Mouse (Mus musculus): ENCODE results near the gene 1700015F17Rik. TPM values are rescaled to one million over a fixed set of nuclear protein-coding genes. Genes with fewer than 3 reads are reported as not detected.

1700015F17Rik gene
- polyA plus RNA-seq, 1 experiment from 2014 or later = not detected

- ATAC-seq (ENCODE audit: insufficient number of reproducible peaks, insufficient read depth, low FRiP score, low TSS enrichment, low read depth) = no peak
- no peaks in the 10 kb centered on the region for H3K36me3 ChIP-seq
- 98% methylated on average over 4 of the region's 4 CpGs for WGBS
Observed at GRCm38 (mm10) chr5:5423081-5423480, 55.9 kb downstream of the 1700015F17Rik start.

GRCm38 (mm10) chr5:5421439-5421838 is 57.5 kb downstream of the 1700015F17Rik start:
- no peak overlapping the region for H3K27ac ChIP-seq
- ATAC-seq (ENCODE audit: insufficient number of reproducible peaks, insufficient read depth, low FRiP score, low TSS enrichment, low read depth) = no peak
- WGBS = 88% methylated on average over 2 of the region's 2 CpGs
- no peaks in the 10 kb centered on the region for H3K27me3 ChIP-seq
- H3K9me3 ChIP-seq = 0 out of 2 replicates have a peak, but pooled peaks cover 5% of the 10 kb centered on the region
- no peak overlapping the region for H3K9ac ChIP-seq (replicated peaks)
- H3K4me2 ChIP-seq = no peak overlapping the region
- no peaks in the 10 kb centered on the region for H3K36me3 ChIP-seq
- H3K4me3 ChIP-seq (replicated peaks) = no peak overlapping the region
- H3K4me1 ChIP-seq (replicated peaks) = no peaks in the 10 kb centered on the region

More at GRCm38 (mm10) chr5:5423081-5423480, 55.9 kb downstream of the 1700015F17Rik start:
- Histone ChIP-seq H3K9ac (replicated peaks) (no peak overlapping the region), H3K27ac (no peak overlapping the region), H3K4me1 (replicated peaks) (no peaks in the 10 kb centered on the region), H3K4me2 (no peak overlapping the region), H3K4me3 (replicated peaks) (no peak overlapping the region), H3K9me3 (0 out of 2 replicates have a peak, but pooled peaks cover 5% of the 10 kb centered on the region), H3K27me3 (no peaks in the 10 kb centered on the region)

GRCm38 (mm10) chr5:5419992-5420455 is 58.9 kb downstream of the 1700015F17Rik start, which contains the start of gene Cdk14:
Gene Cdk14, minus strand, starts transcription at chr5:5420312.
- no peak within 1 kb of the TSS for H3K9ac ChIP-seq (replicated peaks)
- no peak for ATAC-seq (ENCODE audit: insufficient number of reproducible peaks, insufficient read depth, low FRiP score, low TSS enrichment, low read depth)
- WGBS = 90% methylated on average over 9 of the region's 9 CpGs

GRCm38 (mm10) chr5:5419253-5419652 is 59.7 kb downstream of the 1700015F17Rik start:
- Histone ChIP-seq H3K9ac (replicated peaks) (no peak overlapping the region), H3K4me1 (replicated peaks) (no peaks in the 10 kb centered on the region), H3K4me3 (replicated peaks) (no peak overlapping the region), H3K4me2 (no peak overlapping the region), H3K27ac (no peak overlapping the region), H3K27me3 (no peaks in the 10 kb centered on the region), H3K36me3 (no peaks in the 10 kb centered on the region), H3K9me3 (0 out of 2 replicates have a peak, but pooled peaks cover 5% of the 10 kb centered on the region)
- ATAC-seq (ENCODE audit: insufficient number of reproducible peaks, insufficient read depth, low FRiP score, low TSS enrichment, low read depth) = no peak
- 83% methylated on average over 1 of the region's 1 CpGs for WGBS

More at GRCm38 (mm10) chr5:5419992-5420455, 58.9 kb downstream of the 1700015F17Rik start, which contains the start of gene Cdk14:
- H3K4me2 ChIP-seq = no peak within 1 kb of the TSS
- H3K27ac ChIP-seq = no peak within 1 kb of the TSS
- 0 out of 2 replicates have a peak, but pooled peaks cover 5% of the 10 kb centered on the region for H3K9me3 ChIP-seq
- no peaks in the 10 kb centered on the region for H3K27me3 ChIP-seq
- no peaks in the 10 kb centered on the region for H3K36me3 ChIP-seq
- H3K4me3 ChIP-seq (replicated peaks) = no peak within 1 kb of the TSS
- no peaks in the 10 kb centered on the region for H3K4me1 ChIP-seq (replicated peaks)

- no peak overlapping the region for H3K4me3 ChIP-seq (replicated peaks)
- H3K36me3 ChIP-seq = no peaks in the 10 kb centered on the region
- no peak for ATAC-seq (ENCODE audit: insufficient number of reproducible peaks, insufficient read depth, low FRiP score, low TSS enrichment, low read depth)
- WGBS = 87% methylated on average over 3 of the region's 3 CpGs
- no peaks in the 10 kb centered on the region for H3K4me1 ChIP-seq (replicated peaks)
- no peaks in the 10 kb centered on the region for H3K27me3 ChIP-seq
- no peak overlapping the region for H3K9ac ChIP-seq (replicated peaks)
- H3K27ac ChIP-seq = no peak overlapping the region
- H3K4me2 ChIP-seq = no peak overlapping the region
- no peaks in the 10 kb centered on the region for H3K9me3 ChIP-seq
Observed at GRCm38 (mm10) chr5:5414835-5415234, 64.1 kb downstream of the 1700015F17Rik start.

- no peaks in the 10 kb centered on the region for H3K36me3 ChIP-seq
- no peak for ATAC-seq (ENCODE audit: insufficient number of reproducible peaks, insufficient read depth, low FRiP score, low TSS enrichment, low read depth)
- WGBS = 92% methylated on average over 2 of the region's 2 CpGs
- H3K4me3 ChIP-seq (replicated peaks) = no peak overlapping the region
- no peaks in the 10 kb centered on the region for H3K27me3 ChIP-seq
- H3K27ac ChIP-seq = no peak overlapping the region
- H3K9me3 ChIP-seq = no peaks in the 10 kb centered on the region
- no peak overlapping the region for H3K9ac ChIP-seq (replicated peaks)
- no peaks in the 10 kb centered on the region for H3K4me1 ChIP-seq (replicated peaks)
- H3K4me2 ChIP-seq = no peak overlapping the region
Observed at GRCm38 (mm10) chr5:5411886-5412285, 67.1 kb downstream of the 1700015F17Rik start.

- no peaks in the 10 kb centered on the region for H3K4me1 ChIP-seq (replicated peaks)
- H3K4me3 ChIP-seq (replicated peaks) = no peak overlapping the region
- whole genome bisulfite sequencing = 84% methylated on average over 4 of the region's 4 CpGs
Observed at GRCm38 (mm10) chr5:5401986-5402385, 77.0 kb downstream of the 1700015F17Rik start.

GRCm38 (mm10) chr5:5392786-5393185 is 86.2 kb downstream of the 1700015F17Rik start:
- 55% methylated on average over 3 of the region's 3 CpGs for WGBS
- Histone ChIP-seq H3K36me3 (no peaks in the 10 kb centered on the region), H3K27ac (no peak overlapping the region), H3K9ac (replicated peaks) (no peak overlapping the region), H3K27me3 (no peaks in the 10 kb centered on the region; the same call in 1 of the 2 replicates), H3K4me1 (replicated peaks) (no peaks in the 10 kb centered on the region), H3K4me3 (replicated peaks) (no peak overlapping the region), H3K9me3 (no peaks in the 10 kb centered on the region), H3K4me2 (no peak overlapping the region)
- no peak for ATAC-seq (ENCODE audit: insufficient number of reproducible peaks, insufficient read depth, low FRiP score, low TSS enrichment, low read depth)

More at GRCm38 (mm10) chr5:5401986-5402385, 77.0 kb downstream of the 1700015F17Rik start:
- H3K36me3 ChIP-seq = no peaks in the 10 kb centered on the region
- no peak overlapping the region for H3K9ac ChIP-seq (replicated peaks)
- H3K27ac ChIP-seq = no peak overlapping the region
- no peak overlapping the region for H3K4me2 ChIP-seq
- no peaks in the 10 kb centered on the region for H3K9me3 ChIP-seq
- ATAC-seq (ENCODE audit: insufficient number of reproducible peaks, insufficient read depth, low FRiP score, low TSS enrichment, low read depth) = no peak
- H3K27me3 ChIP-seq = no peaks in the 10 kb centered on the region

Other genes with a start within 250 kb of the 1700015F17Rik start
- gene Cdk14, start 58.8 kb downstream of the 1700015F17Rik start, polyA plus RNA-seq (2016; fragmentation: Nextera tagmentation; extraction: Ambion mirVana) = 25.7 and 27.6 TPM in 2 replicates
- 21.6 and 23.6 TPM in 2 replicates for gene Cldn12, start 35.8 kb upstream of the 1700015F17Rik start, polyA plus RNA-seq (2016; fragmentation: Nextera tagmentation; extraction: Ambion mirVana)
- 34.8 and 35.3 TPM in 2 replicates for gene Gtpbp10, start 80.4 kb upstream of the 1700015F17Rik start, polyA plus RNA-seq (2016; fragmentation: Nextera tagmentation; extraction: Ambion mirVana)
- 0.38 and 0.83 TPM in 2 replicates for gene Gm8773, start 94.7 kb upstream of the 1700015F17Rik start, polyA plus RNA-seq (2016; fragmentation: Nextera tagmentation; extraction: Ambion mirVana)
- 2.2 and 4.2 TPM in 2 replicates for gene Cfap69, start 185.1 kb upstream of the 1700015F17Rik start, polyA plus RNA-seq (2016; fragmentation: Nextera tagmentation; extraction: Ambion mirVana)
- 7.7 and 7.9 TPM in 2 replicates for gene Steap2, start 215.4 kb upstream of the 1700015F17Rik start, polyA plus RNA-seq (2016; fragmentation: Nextera tagmentation; extraction: Ambion mirVana)

All from limb, embryonic 12.5 days (tissue).